Mouse (Mus musculus): Measurements from ENCODE around the gene 2010111I01Rik.

- TF ChIP-seq CTCF (IDR thresholded peaks at IDR 0.05; ENCODE audit: low read depth, low read length), result no peak
- no peak for TF ChIP-seq POLR2A (IDR thresholded peaks at IDR 0.05; ENCODE audit: insufficient read depth, low read length)
Measured at GRCm38 (mm10) chr13:63115187-63115784, 150.6 kb downstream of the 2010111I01Rik start.
